Mouse (Mus musculus) embryo, embryonic 9.5 days (tissue): ENCODE data around the gene Dnajc15.
"Not testable (repeated sequence)": the region's sequence is repeated elsewhere in the genome, so short reads cannot be mapped to it uniquely, and the experiment has no call there.

ENCODE experiments used
- DNase-seq: peaks from one replicate; pipeline ENCODE4 v3.0.0-alpha.2; 2017; ENCODE audit errors: extremely low spot score

The Dnajc15 gene

DNA sequence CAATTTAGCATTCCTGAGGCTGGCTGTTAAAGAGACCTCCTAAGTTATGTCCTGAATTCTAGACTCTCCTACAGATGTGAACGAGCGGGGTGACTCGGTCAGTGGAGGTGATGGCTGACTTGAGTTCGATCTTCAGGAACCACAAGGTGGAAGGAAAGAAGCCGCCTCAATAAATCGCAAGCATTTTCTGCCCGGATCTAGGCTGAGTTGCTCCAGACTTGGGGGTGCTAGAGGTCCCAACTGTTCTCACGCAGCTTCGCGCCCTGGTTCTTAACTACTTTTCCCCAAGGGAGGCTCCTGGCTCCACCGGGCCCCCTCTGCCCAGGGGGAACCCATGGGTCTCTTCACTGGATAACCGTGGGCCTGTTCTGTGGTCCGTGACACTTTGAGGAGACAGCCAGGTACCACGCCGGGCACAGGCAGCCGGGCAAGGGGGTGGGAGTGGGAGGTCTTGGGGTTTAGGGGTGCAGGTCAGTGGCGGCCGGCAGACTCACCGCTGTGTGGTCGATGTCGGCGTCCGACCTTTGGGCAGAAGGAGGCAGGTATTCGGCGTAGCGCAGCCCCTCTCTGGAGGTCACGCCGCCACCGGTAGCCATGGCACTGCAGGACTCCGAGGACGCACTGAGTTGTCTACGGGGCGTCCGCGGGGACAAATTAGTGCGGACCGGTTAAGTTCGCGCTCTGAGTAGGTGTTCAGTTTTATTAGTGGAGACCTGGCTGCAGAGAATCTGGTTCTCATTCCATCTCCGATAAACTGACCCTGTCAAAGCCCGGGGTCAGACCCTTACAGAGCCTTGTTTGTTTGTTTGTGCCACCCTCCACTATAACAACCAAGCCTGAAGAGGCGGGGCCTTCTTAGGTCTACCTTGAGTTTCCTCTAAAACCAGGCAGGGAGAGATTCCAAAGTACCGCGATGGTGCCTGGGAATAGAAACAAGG is at the start of gene Dnajc15:
Gene Dnajc15, minus strand, starts transcription at position 822 of the 938 bp plus-strand sequence.
- peak; percentile 90 for DNase-seq

DNA sequence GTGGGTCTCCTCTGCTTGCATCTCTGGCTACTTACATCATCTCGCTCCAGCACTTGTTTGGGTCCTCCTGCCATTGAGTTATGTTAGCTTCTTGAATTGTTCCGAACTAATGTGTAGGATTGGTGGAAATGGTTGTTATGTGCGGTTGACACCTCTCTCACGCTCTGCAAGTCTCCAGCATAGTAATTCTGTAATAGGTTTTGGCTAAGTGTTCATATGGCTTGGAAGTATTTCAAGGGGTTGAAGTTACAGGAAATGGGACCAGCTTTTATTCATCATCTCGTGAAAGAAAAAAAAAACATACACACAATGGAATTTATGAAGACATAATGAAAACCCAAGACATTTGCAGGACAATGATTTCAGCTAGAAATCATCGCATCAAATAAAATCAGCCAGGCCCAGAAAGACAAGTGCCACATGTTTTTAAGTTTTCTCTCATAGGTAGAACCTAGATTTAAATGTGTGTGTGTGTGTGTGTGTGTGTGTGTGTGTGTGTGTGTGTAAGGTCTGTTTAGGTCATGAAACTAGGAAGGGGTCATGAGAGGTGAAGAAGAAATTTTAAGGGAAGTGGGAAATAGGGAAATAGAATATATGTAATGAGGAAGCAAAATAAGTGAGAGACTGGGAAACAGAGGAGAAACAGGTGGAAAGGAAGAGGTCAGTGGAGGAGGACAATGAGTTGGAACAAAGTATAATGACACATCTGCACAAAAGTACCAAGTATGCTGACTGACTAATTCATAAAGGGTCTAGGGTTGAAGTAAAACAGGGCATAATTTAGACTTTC is 48.3 kb upstream of the Dnajc15 start:
- no peak for DNase-seq

GRCm38 (mm10) chr14:77921641-77922040 is 46.7 kb upstream of the Dnajc15 start:
- no peak for DNase-seq

DNA sequence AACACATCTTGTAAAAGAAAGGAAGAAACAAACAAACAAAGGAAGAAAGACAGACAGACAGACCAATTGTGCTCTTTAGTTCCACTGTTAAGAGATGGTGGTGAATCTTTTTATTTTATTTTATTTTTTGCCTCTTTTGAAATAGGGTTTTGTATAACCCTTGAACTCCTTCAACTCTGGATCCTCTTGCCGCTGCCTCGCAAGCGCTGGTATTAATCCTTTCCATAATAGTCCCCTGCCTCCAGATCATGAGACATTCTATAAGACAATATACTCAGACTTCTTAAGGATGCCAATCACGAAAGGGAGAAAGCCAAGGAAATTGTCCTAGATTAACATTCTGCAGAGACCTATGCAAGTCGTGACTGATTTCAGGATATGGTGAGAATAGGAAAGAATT is 40.9 kb upstream of the Dnajc15 start:
- no peak for DNase-seq

DNA sequence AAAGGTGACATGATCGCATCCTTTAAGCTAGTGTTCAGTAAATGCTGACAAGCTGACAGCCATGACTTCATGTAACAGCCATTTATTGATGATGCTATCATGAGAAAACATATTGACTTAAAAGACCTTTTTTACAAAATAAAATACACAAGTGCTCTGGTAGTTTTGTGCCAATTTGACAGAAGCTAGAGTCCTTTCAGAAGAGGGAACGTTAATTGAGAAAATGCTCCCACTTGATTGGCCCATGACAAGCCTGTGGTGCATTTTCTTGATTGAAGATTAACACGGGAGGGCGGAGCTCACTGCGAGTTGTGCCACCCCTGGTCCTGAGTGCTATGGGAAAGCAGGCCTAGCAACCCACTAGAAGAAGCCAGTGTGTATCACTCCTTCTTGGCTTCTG is 31.7 kb upstream of the Dnajc15 start:
- DNase-seq, result no peak

- no peak for DNase-seq
These were observed 30.5 kb upstream of the Dnajc15 start for GRCm38 (mm10) chr14:77905466-77905865.

GRCm38 (mm10) chr14:77904171-77904762 is 29.3 kb upstream of the Dnajc15 start, which contains the start of gene Epsti1:
Epsti1 (plus strand) TSS chr14:77904239.
- no peak for DNase-seq

GRCm38 (mm10) chr14:77902541-77902940 is 27.6 kb upstream of the Dnajc15 start:
- DNase-seq, result no peak

DNA sequence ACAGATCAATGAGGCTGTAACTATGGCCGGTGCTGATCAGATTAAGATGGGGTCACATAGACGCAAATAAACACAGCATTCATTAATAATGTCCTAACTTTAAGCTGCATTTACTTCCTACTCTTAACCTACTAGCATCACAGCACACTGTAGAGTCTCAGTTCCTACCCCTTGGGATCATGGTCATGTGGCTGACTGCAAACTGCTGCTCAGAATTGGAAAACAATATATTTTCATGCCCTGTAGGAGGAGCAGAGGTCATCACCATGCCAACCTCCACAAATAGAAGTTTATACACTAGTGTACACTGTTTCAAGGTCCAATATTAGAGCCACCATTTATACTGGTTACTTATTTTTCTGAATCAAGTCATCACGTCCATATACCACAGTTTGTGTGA is 21.0 kb upstream of the Dnajc15 start:
- DNase-seq, result no peak

- DNase-seq, result no peak
These were observed 15.0 kb upstream of the Dnajc15 start for GRCm38 (mm10) chr14:77889911-77890310.

DNA sequence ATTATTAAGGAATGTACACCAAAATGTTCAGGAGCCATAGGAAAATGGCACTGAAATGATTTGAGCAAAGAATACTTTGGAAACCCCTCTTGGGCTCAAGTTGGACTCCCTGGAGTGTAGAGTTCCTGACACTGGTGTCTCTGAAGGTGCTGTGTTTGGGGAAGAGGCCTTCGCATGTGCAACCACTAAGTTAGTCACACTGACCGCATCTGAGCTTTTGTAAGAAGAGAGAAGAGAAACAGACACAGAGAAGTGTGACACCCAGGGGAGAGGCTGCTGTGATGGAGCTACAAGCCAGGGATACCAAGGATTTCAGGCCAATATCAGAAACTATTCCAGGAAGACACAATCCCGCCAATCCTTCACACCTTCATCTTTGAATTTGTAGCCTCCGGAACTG is 12.0 kb upstream of the Dnajc15 start:
- DNase-seq, result no peak

DNA sequence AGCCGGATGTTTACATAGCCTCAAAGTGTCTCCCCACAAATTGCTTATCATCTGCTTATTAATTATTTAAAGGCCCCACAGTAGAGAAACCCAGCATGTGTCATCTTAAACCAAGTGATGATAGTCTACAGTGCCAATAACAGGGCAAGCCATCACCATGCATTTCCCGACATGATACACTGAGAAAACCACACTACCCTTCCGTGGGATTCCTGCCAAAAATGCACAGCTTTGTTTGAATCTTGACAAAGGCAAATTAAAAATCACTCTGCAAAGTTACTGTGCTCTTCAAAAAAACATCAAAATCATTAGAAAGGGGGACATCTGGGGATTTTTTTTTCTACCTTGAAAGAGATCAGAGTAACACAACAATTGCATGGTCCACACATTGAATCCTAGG is 11.5 kb upstream of the Dnajc15 start:
- DNase-seq, result no peak

- no peak for DNase-seq
These were observed 7.7 kb upstream of the Dnajc15 start for GRCm38 (mm10) chr14:77882669-77883068.

DNA sequence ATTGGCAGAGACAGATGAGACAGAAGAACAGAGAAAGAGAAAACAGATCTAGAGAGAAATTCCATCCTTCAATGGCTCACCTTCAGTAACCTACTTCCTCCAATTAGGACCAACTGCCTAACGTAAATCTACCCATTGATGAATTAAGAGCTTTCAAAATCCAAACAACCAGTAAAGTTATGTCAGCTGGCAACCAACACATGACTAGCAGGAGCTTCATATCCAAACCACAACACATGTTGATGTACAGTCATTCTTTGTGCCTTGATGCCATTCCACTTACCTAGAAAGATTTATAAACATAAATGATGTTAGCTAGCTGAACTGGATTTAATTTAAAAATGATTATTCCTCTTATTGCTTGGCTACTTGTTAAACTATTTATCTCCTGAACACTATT is 7.1 kb upstream of the Dnajc15 start:
- no peak for DNase-seq

DNA sequence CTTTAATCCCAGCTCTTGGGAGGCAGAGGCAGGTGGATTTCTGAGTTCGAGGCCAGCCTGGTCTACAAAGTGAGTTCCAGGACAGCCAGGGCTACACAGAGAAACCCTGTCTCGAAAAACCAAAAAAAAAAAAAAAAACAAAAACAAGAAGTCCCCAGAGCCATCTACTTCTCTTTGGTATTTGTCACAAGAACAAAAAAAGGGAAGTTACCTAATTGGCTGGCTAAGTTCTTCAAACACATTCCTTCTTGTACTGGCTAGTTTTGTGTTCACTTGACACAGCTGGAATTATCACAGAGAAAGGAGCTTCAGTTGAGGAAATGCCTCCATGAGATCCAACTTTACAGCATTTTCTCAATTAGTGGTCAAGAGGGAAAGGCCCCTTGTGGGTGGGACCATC is 3.0 kb upstream of the Dnajc15 start:
- DNase-seq, result not testable (repeated sequence)

DNA sequence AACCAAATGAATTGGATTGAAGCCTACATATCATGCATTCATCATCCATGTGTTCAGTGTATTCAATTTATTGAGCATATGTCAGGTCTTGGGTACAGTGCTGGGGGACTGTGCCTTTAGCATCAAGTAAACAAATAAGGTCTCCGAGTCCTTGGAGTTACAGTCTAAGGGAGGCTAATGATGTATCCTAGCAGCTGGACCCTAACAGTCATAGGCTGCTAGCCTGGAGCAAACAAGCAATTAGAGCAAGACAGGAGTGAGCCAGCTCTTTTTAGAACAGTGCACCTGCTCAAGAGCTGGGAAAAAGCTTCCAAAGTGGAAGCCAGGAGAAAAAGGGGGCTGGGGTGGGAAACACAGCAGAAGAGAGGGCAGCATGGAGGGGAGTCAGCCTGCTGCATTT is 1.3 kb upstream of the Dnajc15 start:
- no peak for DNase-seq

DNA sequence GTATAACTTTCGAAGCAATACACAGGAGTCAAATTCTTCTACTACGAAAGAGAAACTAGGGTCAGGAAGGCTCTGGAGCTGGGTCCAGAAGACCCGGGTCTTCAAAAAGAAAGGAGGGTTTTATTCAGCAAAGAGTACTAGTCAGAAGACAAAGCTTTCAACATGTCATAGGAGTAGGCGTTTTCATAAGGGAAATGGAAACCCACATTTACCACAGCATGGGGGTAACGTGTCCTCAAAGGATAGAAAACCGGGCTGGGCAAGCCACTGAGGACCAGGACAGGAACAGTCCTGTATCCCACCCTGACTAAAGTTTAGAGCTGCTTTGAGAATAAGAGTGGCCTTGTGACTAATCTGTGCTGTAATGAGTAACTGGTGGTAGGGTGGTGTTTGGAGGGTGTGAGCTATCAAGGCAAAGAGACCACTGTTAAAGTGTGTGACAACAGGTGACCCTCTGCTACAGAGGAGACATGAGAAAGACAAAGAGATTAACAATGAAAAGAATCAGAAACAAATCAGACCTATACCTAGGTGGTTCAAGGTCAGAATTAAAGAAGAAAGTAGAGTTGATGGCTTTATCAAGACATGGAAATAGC is 3.4 kb downstream of the Dnajc15 start:
- no peak for DNase-seq

DNA sequence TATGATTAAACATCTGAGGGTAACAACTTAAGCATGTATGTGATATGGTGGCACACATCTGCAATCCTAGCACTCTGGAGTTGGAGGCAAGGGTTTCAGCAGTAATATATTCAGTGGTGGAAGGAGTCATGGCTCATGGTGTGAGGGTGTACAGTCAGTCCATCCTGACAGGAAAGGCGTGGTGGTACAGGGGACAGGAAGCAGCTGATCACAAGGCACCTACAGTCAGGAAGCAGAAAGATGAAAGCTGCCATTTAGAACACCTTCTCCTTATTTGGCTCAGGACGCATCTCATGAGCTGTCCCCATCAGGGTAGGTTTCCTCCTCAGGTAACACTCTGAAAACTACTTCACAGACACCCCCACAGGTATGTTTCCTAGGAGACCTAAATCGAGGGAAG is 4.0 kb downstream of the Dnajc15 start:
- DNase-seq, result no peak

DNA sequence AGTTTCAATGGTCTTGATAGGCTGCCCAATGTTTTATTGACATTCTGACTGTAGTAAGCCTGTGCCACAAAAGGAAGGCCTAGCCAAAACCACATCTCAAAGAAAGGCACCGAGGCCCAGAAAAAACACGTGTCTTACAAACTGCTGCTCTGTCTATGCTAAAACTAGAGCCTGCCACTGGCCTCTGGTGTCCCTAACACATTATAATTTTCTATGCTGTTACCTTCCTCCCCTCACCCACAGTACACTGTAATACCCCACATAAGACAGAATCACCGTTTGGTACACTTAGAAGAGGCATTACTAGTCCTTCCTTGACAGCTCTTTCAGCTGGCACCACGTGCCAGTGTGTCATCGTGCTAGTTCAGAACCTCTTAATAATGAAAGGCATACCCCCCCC is 7.3 kb downstream of the Dnajc15 start:
- no peak for DNase-seq

GRCm38 (mm10) chr14:77864510-77864909 is 10.4 kb downstream of the Dnajc15 start:
- DNase-seq, result no peak

GRCm38 (mm10) chr14:77864051-77864450 is 10.9 kb downstream of the Dnajc15 start:
- DNase-seq, result no peak
